31 mouse cellular contexts compared by ENCODE assay signal in the genomic region with DNA sequence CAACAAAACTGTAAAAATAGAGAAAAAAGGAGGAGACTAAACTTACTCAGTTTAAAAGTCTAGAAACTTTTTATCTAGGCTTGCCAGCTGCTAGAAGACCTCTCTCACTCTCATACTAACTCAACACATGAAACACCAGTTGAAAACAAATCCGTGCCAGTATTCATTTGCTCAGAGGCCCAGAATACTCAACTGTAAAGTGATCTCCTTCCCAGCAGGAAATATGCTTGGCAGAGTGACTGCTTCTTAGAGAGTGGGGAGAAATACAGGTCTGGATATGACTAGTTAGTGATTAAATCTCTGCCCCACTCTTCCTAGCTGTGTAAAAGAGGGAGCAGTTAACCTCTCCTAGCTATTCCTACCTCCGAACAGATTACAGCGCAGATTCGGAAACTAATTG. TPM values are rescaled to one million over a fixed set of nuclear protein-coding genes. Genes with fewer than 3 reads are reported as not detected.
A peak's percentile ranks its signal among the peaks of the same experiment; 100 is the strongest.
DNase-seq lines count a peak whose midpoint lies in the region; ATAC-seq and TF ChIP-seq lines count a peak whose summit lies in the region.
"Had no signal": no experiment of that assay in that cellular context is flagged by ENCODE, and none has a peak within 500 bp of the region (broad histone marks: within the 10 kb centered on the region; RNA-seq: fewer than 3 reads in every experiment).

No protein-coding gene starts in this region.

- H3K4me1 ChIP-seq in lung, embryonic 14.5 days (ENCODE audit: insufficient read depth), result peaks cover 2% of the 10 kb centered on the region; the same call in 1 of the 2 replicates
- H3K4me1 ChIP-seq in lung, adult 2 months (ENCODE audit: control insufficient read depth, insufficient read depth, low read length), result peaks cover 7% of the 10 kb centered on the region
- H3K4me1 ChIP-seq in embryonic facial prominence, embryonic 15.5 days, result peaks cover 37% of the 10 kb centered on the region
- peaks cover 21% of the 10 kb centered on the region for H3K4me1 ChIP-seq in midbrain, embryonic 14.5 days (ENCODE audit: control insufficient read depth, insufficient read depth, low read length)

- H3K27ac ChIP-seq in gastrocnemius, adult 2 months, result peak overlapping the region; percentile 95
- H3K27ac ChIP-seq in lung, embryonic 14.5 days (ENCODE audit: low read depth), result 0 out of 2 replicates have a peak overlapping the region, but pooled peaks have one; percentile 24
- peak overlapping the region; percentile 40; the same call in 1 of the 2 replicates for H3K27ac ChIP-seq in embryonic facial prominence, embryonic 15.5 days (replicated peaks)
- H3K27ac ChIP-seq in midbrain, embryonic 14.5 days (replicated peaks; ENCODE audit: low read depth, low read length), result no peak overlapping the region
- H3K27ac ChIP-seq: hindbrain, embryonic 12.5 days; midbrain, embryonic 13.5 days; neural tube, embryonic 12.5 days; stomach, embryonic 15.5 days had no signal

- no peaks in the 10 kb centered on the region for H3K36me3 ChIP-seq in lung, embryonic 14.5 days (ENCODE audit: insufficient read depth)
- no peaks in the 10 kb centered on the region for H3K36me3 ChIP-seq in embryonic facial prominence, embryonic 15.5 days
- no peaks in the 10 kb centered on the region for H3K36me3 ChIP-seq in myocyte (ENCODE audit: control insufficient read depth, insufficient read depth)
- H3K36me3 ChIP-seq in midbrain, embryonic 14.5 days (ENCODE audit: control insufficient read depth, insufficient read depth, low read length), result no peaks in the 10 kb centered on the region
- H3K36me3 ChIP-seq: hindbrain, embryonic 12.5 days; midbrain, embryonic 13.5 days; neural tube, embryonic 12.5 days; stomach, embryonic 15.5 days had no signal

- TF ChIP-seq POLR2A in lung, adult 2 months (IDR thresholded peaks at IDR 0.05; ENCODE audit: borderline replicate concordance, extremely low read depth, low read depth, low read length), result no peak
- no peak for TF ChIP-seq POLR2A in myocyte (IDR thresholded peaks at IDR 0.05; ENCODE audit: insufficient read length, low read depth)

- H3K9me3 ChIP-seq in lung, embryonic 14.5 days (ENCODE audit: low read depth, low read length), result no peaks in the 10 kb centered on the region; the same call in 1 of the 2 replicates
- no peaks in the 10 kb centered on the region for H3K9me3 ChIP-seq in embryonic facial prominence, embryonic 15.5 days (replicated peaks)
- no peaks in the 10 kb centered on the region for H3K9me3 ChIP-seq in midbrain, embryonic 14.5 days (ENCODE audit: control insufficient read depth, low read length)
- H3K9me3 ChIP-seq: hindbrain, embryonic 12.5 days; midbrain, embryonic 13.5 days; neural tube, embryonic 12.5 days; stomach, embryonic 15.5 days had no signal

- no peak overlapping the region for H3K4me3 ChIP-seq in gastrocnemius, adult 2 months
- H3K4me3 ChIP-seq in lung, embryonic 14.5 days (ENCODE audit: low read depth, low read length), result no peak overlapping the region
- no peak overlapping the region for H3K4me3 ChIP-seq in lung, adult 2 months (replicated peaks; ENCODE audit: extremely low read depth, low read depth, low read length)
- H3K4me3 ChIP-seq in embryonic facial prominence, embryonic 15.5 days (replicated peaks), result no peak overlapping the region
- H3K4me3 ChIP-seq in myocyte, result no peak overlapping the region
- no peak overlapping the region for H3K4me3 ChIP-seq in midbrain, embryonic 14.5 days (replicated peaks; ENCODE audit: low read depth, low read length)
- H3K4me3 ChIP-seq: hindbrain, embryonic 12.5 days; megakaryocyte, embryonic 14.5 days; midbrain, embryonic 13.5 days; neural tube, embryonic 12.5 days; stomach, embryonic 15.5 days had no signal

- H3K79me2 ChIP-seq in myocyte (ENCODE audit: control insufficient read depth, insufficient read depth), result peaks cover 22% of the 10 kb centered on the region

- no peak for TF ChIP-seq CTCF in gastrocnemius, adult 2 months (IDR thresholded peaks at IDR 0.05)
- no peak for TF ChIP-seq CTCF in lung, embryonic 14.5 days (IDR thresholded peaks at IDR 0.05; ENCODE audit: low read depth)
- no peak for TF ChIP-seq CTCF in lung, adult 2 months (IDR thresholded peaks at IDR 0.05; ENCODE audit: insufficient read depth, low read length)

- WGBS in lung, embryonic 14.5 days, result 71% methylated on average over 4 of the region's 4 CpGs
- 66% methylated on average over 4 of the region's 4 CpGs for WGBS in lung, adult 2 months
- 44% methylated on average over 4 of the region's 4 CpGs for WGBS in embryonic facial prominence, embryonic 15.5 days
- WGBS in midbrain, embryonic 14.5 days, result 80% methylated on average over 4 of the region's 4 CpGs

- ATAC-seq in lung, embryonic 14.5 days (ENCODE audit: insufficient read depth), result no peak
- ATAC-seq in embryonic facial prominence, embryonic 15.5 days (ENCODE audit: insufficient number of reproducible peaks, low FRiP score, low TSS enrichment, low read depth), result no peak
- ATAC-seq in midbrain, embryonic 14.5 days (ENCODE audit: low FRiP score, low TSS enrichment), result no peak
- ATAC-seq: CD4-positive, CD25-positive, alpha-beta regulatory T cell, adult 4 months; forebrain, embryonic 14.5 days; liver, postnatal 0 days; midbrain, embryonic 13.5 days; Patski had no signal

- no peak overlapping the region for H3K9ac ChIP-seq in lung, embryonic 14.5 days
- H3K9ac ChIP-seq in embryonic facial prominence, embryonic 15.5 days, result no peak overlapping the region
- no peak overlapping the region for H3K9ac ChIP-seq in midbrain, embryonic 14.5 days (replicated peaks; ENCODE audit: low read length)
- H3K9ac ChIP-seq: hindbrain, embryonic 12.5 days; liver, postnatal 0 days; midbrain, embryonic 13.5 days; neural tube, embryonic 12.5 days; stomach, embryonic 15.5 days had no signal

- intact Hi-C loops in gastrocnemius, adult 2 months (cut with DNase I), result no loop called here

- no peak overlapping the region for H3ac ChIP-seq in myocyte (ENCODE audit: control insufficient read depth, insufficient read length)

- H3K4me2 ChIP-seq in lung, embryonic 14.5 days, result no peak overlapping the region
- no peak overlapping the region for H3K4me2 ChIP-seq in embryonic facial prominence, embryonic 15.5 days (replicated peaks)
- H3K4me2 ChIP-seq in myocyte (ENCODE audit: low read depth), result peak overlapping the region; percentile 56
- no peak overlapping the region for H3K4me2 ChIP-seq in midbrain, embryonic 14.5 days (ENCODE audit: low read length)
- H3K4me2 ChIP-seq: hindbrain, embryonic 12.5 days; liver, embryonic 11.5 days; midbrain, embryonic 13.5 days; neural tube, embryonic 12.5 days; stomach, embryonic 15.5 days had no signal

- no peak for DNase-seq in gastrocnemius, adult 2 months
- DNase-seq in gastrocnemius, adult 8-10 months (ENCODE audit: low spot score in 2 of 2), result no peak
- no peak for DNase-seq in lung, embryonic 14.5 days
- no peak for DNase-seq in lung, adult 2 months
- DNase-seq in midbrain, embryonic 14.5 days, result no peak
- no peak for DNase-seq in ovary, postnatal 10 days (ENCODE audit: low spot score)
- DNase-seq: adrenal gland, adult 2 months; cerebellum, adult 11-12 months; cerebellum, postnatal 25 days; embryo, embryonic 11 days; gastrocnemius, postnatal 25 days; heart, adult 18-20 months; kidney, adult 11 months; kidney, postnatal 36 days; layer of hippocampus, postnatal 36 days; liver, postnatal 0 days; lung, postnatal 36 days; retina, postnatal 1 day; thymus, adult 2 months; thymus, postnatal 4 days had no signal

- H3K27me3 ChIP-seq in lung, embryonic 14.5 days (ENCODE audit: insufficient read depth, low read length), result no peaks in the 10 kb centered on the region
- no peaks in the 10 kb centered on the region for H3K27me3 ChIP-seq in embryonic facial prominence, embryonic 15.5 days
- H3K27me3 ChIP-seq in myocyte (ENCODE audit: control insufficient read depth, insufficient read depth, insufficient read length), result no peaks in the 10 kb centered on the region
- no peaks in the 10 kb centered on the region for H3K27me3 ChIP-seq in midbrain, embryonic 14.5 days (ENCODE audit: control insufficient read depth, insufficient read depth, low read length)
- H3K27me3 ChIP-seq: hindbrain, embryonic 12.5 days; midbrain, embryonic 13.5 days; neural tube, embryonic 12.5 days; Patski; stomach, embryonic 15.5 days had no signal

TF ChIP-seq in myocyte, 11 proteins besides CTCF, POLR2A, EP300 and RAD21:
- TF ChIP-seq USF1 (IDR thresholded peaks at IDR 0.05; ENCODE audit: low read depth) (no peak), POLR2AphosphoS2 (IDR thresholded peaks at IDR 0.05; ENCODE audit: insufficient read length, low read depth) (no peak), MYOG (IDR thresholded peaks at IDR 0.05; ENCODE audit: control insufficient read depth in 1 of 3, insufficient read depth in 1 of 3, insufficient read length in 2 of 3, low read depth in 2 of 3) (no peak)

RNA-seq across cellular contexts. Expression of a gene that starts 2.3 kb away (rescaled TPM):
- 10 to 100 TPM; 34.4 to 52.4 TPM for total RNA-seq in gastrocnemius, adult 2 months (2021)
- total RNA-seq in gastrocnemius, adult 8-10 months (2022), result 10 to 100 TPM; 41.5 to 49.6 (median 45.4) TPM
- polyA plus RNA-seq in lung, embryonic 14.5 days (2014; fragmentation: Nextera tagmentation; extraction: Ambion mirVana), result 51.4 and 51.7 TPM in 2 replicates
- 122 and 134 TPM in 2 replicates for polyA plus RNA-seq in lung, adult 2 months (2012; rRNA removed)
- 33.8 and 39.1 TPM in 2 replicates for polyA plus RNA-seq in embryonic facial prominence, embryonic 15.5 days (2015; fragmentation: Nextera tagmentation; extraction: Ambion mirVana)
- polyA plus RNA-seq in myocyte (2012; fragmentation: generic; extraction: Trizol), result 54.0 TPM
- 54.6 and 57.2 TPM in 2 replicates for polyA plus RNA-seq in midbrain, embryonic 14.5 days (2014; fragmentation: Nextera tagmentation; extraction: Ambion mirVana)

RNA-seq across cellular contexts. Expression of a gene that starts 24.1 kb away (rescaled TPM):
- 10 to 100 TPM; 25.4 to 27.0 TPM for total RNA-seq in gastrocnemius, adult 2 months (2021)
- total RNA-seq in gastrocnemius, adult 8-10 months (2022), result 10 to 100 TPM; 17.6 to 26.6 (median 22.4) TPM
- polyA plus RNA-seq in lung, embryonic 14.5 days (2014; fragmentation: Nextera tagmentation; extraction: Ambion mirVana), result 67.0 and 67.7 TPM in 2 replicates
- 23.8 and 26.8 TPM in 2 replicates for polyA plus RNA-seq in lung, adult 2 months (2012; rRNA removed)
- 59.3 and 61.6 TPM in 2 replicates for polyA plus RNA-seq in embryonic facial prominence, embryonic 15.5 days (2015; fragmentation: Nextera tagmentation; extraction: Ambion mirVana)
- polyA plus RNA-seq in myocyte (2012; fragmentation: generic; extraction: Trizol), result 32.2 TPM
- 54.8 and 71.6 TPM in 2 replicates for polyA plus RNA-seq in midbrain, embryonic 14.5 days (2014; fragmentation: Nextera tagmentation; extraction: Ambion mirVana)

RNA-seq across cellular contexts. Expression of a gene that starts 55.5 kb away (rescaled TPM):
- 100 to 1,000 TPM in 1 of 2 experiments, 10 to 100 TPM in 1; 96.4 to 101 TPM for total RNA-seq in gastrocnemius, adult 2 months (2021)
- 100 to 1,000 TPM in 1 of 4 experiments, 10 to 100 TPM in 3; 79.8 to 101 (median 90.9) TPM for total RNA-seq in gastrocnemius, adult 8-10 months (2022)
- polyA plus RNA-seq in lung, embryonic 14.5 days (2014; fragmentation: Nextera tagmentation; extraction: Ambion mirVana), result 20.0 and 21.8 TPM in 2 replicates
- polyA plus RNA-seq in lung, adult 2 months (2012; rRNA removed), result 20.9 and 23.6 TPM in 2 replicates
- 39.5 and 41.0 TPM in 2 replicates for polyA plus RNA-seq in embryonic facial prominence, embryonic 15.5 days (2015; fragmentation: Nextera tagmentation; extraction: Ambion mirVana)
- 28.3 TPM for polyA plus RNA-seq in myocyte (2012; fragmentation: generic; extraction: Trizol)
- 19.2 and 21.3 TPM in 2 replicates for polyA plus RNA-seq in midbrain, embryonic 14.5 days (2014; fragmentation: Nextera tagmentation; extraction: Ambion mirVana)
